Mouse (Mus musculus): ENCODE measurements around the gene Hecw2. TPM values are rescaled to one million over a fixed set of nuclear protein-coding genes. Genes with fewer than 3 reads are reported as not detected.

Hecw2 gene
- total and polyA plus RNA-seq, 2 experiments from 2014 or later, result 4.6 to 15.4 TPM

GRCm38 (mm10) chr1:54118342-54118973, 76.5 kb downstream of the Hecw2 start:
- Histone ChIP-seq H3K4me1 (ENCODE audit: insufficient read depth) (peaks cover 7% of the 10 kb centered on the region; the same call in 1 of the 2 replicates), H3K9ac (no peak overlapping the region), H3K4me3 (ENCODE audit: low read depth, low read length) (no peak overlapping the region), H3K27ac (ENCODE audit: low read depth, low read length) (peak overlapping the region; percentile 35; the same call in 1 of the 2 replicates), H3K27me3 (ENCODE audit: insufficient read depth, low read length) (no peaks in the 10 kb centered on the region), H3K4me2 (ENCODE audit: low read depth) (no peak overlapping the region), H3K36me3 (ENCODE audit: insufficient read depth) (no peaks in the 10 kb centered on the region), H3K9me3 (ENCODE audit: low read length) (no peaks in the 10 kb centered on the region)
- ATAC-seq, result peak; percentile 40; the same call in 1 of the 2 replicates
- TF ChIP-seq CTCF (IDR thresholded peaks at IDR 0.05; ENCODE audit: low read depth), result no peak
- peak; percentile 8 for DNase-seq
- 55% methylated on average over 8 of the region's 8 CpGs for WGBS

- H3K4me1 ChIP-seq (ENCODE audit: insufficient read depth), result no peaks in the 10 kb centered on the region
- no peaks in the 10 kb centered on the region for H3K9me3 ChIP-seq (ENCODE audit: low read length)
- no peak for ATAC-seq
- 78% methylated on average over 8 of the region's 8 CpGs for WGBS
- H3K4me2 ChIP-seq (ENCODE audit: low read depth), result no peak overlapping the region
- H3K9ac ChIP-seq, result no peak overlapping the region
- no peaks in the 10 kb centered on the region for H3K36me3 ChIP-seq (ENCODE audit: insufficient read depth)
- no peak for DNase-seq
- TF ChIP-seq CTCF (IDR thresholded peaks at IDR 0.05; ENCODE audit: low read depth), result no peak
- no peak overlapping the region for H3K4me3 ChIP-seq (ENCODE audit: low read depth, low read length)
- no peaks in the 10 kb centered on the region for H3K27me3 ChIP-seq (ENCODE audit: insufficient read depth, low read length)
- no peak overlapping the region for H3K27ac ChIP-seq (ENCODE audit: low read depth, low read length)
These were observed 83.9 kb downstream of the Hecw2 start for GRCm38 (mm10) chr1:54110920-54111605.

GRCm38 (mm10) chr1:54109255-54109654, 85.7 kb downstream of the Hecw2 start:
- DNase-seq, result no peak
- 56% methylated on average over 5 of the region's 5 CpGs for WGBS
- H3K27me3 ChIP-seq (ENCODE audit: insufficient read depth, low read length), result no peaks in the 10 kb centered on the region
- no peak for ATAC-seq
- H3K27ac ChIP-seq (ENCODE audit: low read depth, low read length), result no peak overlapping the region
- no peak overlapping the region for H3K9ac ChIP-seq
- H3K4me3 ChIP-seq (ENCODE audit: low read depth, low read length), result no peak overlapping the region
- H3K36me3 ChIP-seq (ENCODE audit: insufficient read depth), result no peaks in the 10 kb centered on the region
- no peaks in the 10 kb centered on the region for H3K9me3 ChIP-seq (ENCODE audit: low read length)
- no peaks in the 10 kb centered on the region for H3K4me1 ChIP-seq (ENCODE audit: insufficient read depth)
- TF ChIP-seq CTCF (IDR thresholded peaks at IDR 0.05; ENCODE audit: low read depth), result no peak
- no peak overlapping the region for H3K4me2 ChIP-seq (ENCODE audit: low read depth)

GRCm38 (mm10) chr1:54106756-54107155, 88.2 kb downstream of the Hecw2 start:
- ATAC-seq, result no peak
- 87% methylated on average over 3 of the region's 3 CpGs for WGBS

GRCm38 (mm10) chr1:54079708-54080107, 115.3 kb downstream of the Hecw2 start:
- Histone ChIP-seq H3K27me3 (ENCODE audit: insufficient read depth, low read length) (no peaks in the 10 kb centered on the region), H3K9me3 (ENCODE audit: low read length) (no peaks in the 10 kb centered on the region), H3K4me2 (ENCODE audit: low read depth) (no peak overlapping the region), H3K4me3 (ENCODE audit: low read depth, low read length) (no peak overlapping the region), H3K36me3 (ENCODE audit: insufficient read depth) (no peaks in the 10 kb centered on the region), H3K4me1 (ENCODE audit: insufficient read depth) (no peaks in the 10 kb centered on the region), H3K9ac (no peak overlapping the region), H3K27ac (ENCODE audit: low read depth, low read length) (no peak overlapping the region)
- TF ChIP-seq CTCF (IDR thresholded peaks at IDR 0.05; ENCODE audit: low read depth), result no peak
- DNase-seq (no peak), ATAC-seq (no peak)
- 86% methylated on average over 3 of the region's 3 CpGs for WGBS

More at GRCm38 (mm10) chr1:54106756-54107155, 88.2 kb downstream of the Hecw2 start:
- Histone ChIP-seq H3K36me3 (ENCODE audit: insufficient read depth) (no peaks in the 10 kb centered on the region), H3K4me2 (ENCODE audit: low read depth) (no peak overlapping the region), H3K4me3 (ENCODE audit: low read depth, low read length) (no peak overlapping the region), H3K27me3 (ENCODE audit: insufficient read depth, low read length) (no peaks in the 10 kb centered on the region), H3K9me3 (ENCODE audit: low read length) (no peaks in the 10 kb centered on the region), H3K9ac (no peak overlapping the region), H3K4me1 (ENCODE audit: insufficient read depth) (no peaks in the 10 kb centered on the region), H3K27ac (ENCODE audit: low read depth, low read length) (no peak overlapping the region)
- no peak for DNase-seq
- no peak for TF ChIP-seq CTCF (IDR thresholded peaks at IDR 0.05; ENCODE audit: low read depth)

GRCm38 (mm10) chr1:54074456-54074855, 120.5 kb downstream of the Hecw2 start:
- no peaks in the 10 kb centered on the region for H3K4me1 ChIP-seq (ENCODE audit: insufficient read depth)
- H3K27ac ChIP-seq (ENCODE audit: low read depth, low read length), result no peak overlapping the region
- DNase-seq (no peak), ATAC-seq (no peak)
- H3K36me3 ChIP-seq (ENCODE audit: insufficient read depth), result no peaks in the 10 kb centered on the region
- no peaks in the 10 kb centered on the region for H3K27me3 ChIP-seq (ENCODE audit: insufficient read depth, low read length)
- H3K4me2 ChIP-seq (ENCODE audit: low read depth), result no peak overlapping the region
- no peak overlapping the region for H3K9ac ChIP-seq
- TF ChIP-seq CTCF (IDR thresholded peaks at IDR 0.05; ENCODE audit: low read depth), result no peak
- WGBS, result 62% methylated on average over 1 of the region's 1 CpGs
- no peaks in the 10 kb centered on the region for H3K9me3 ChIP-seq (ENCODE audit: low read length)
- no peak overlapping the region for H3K4me3 ChIP-seq (ENCODE audit: low read depth, low read length)

- ATAC-seq (no peak), DNase-seq (no peak)
- 93% methylated on average over 2 of the region's 2 CpGs for WGBS
- Histone ChIP-seq H3K9me3 (ENCODE audit: low read length) (no peaks in the 10 kb centered on the region), H3K9ac (no peak overlapping the region), H3K27me3 (ENCODE audit: insufficient read depth, low read length) (no peaks in the 10 kb centered on the region), H3K4me1 (ENCODE audit: insufficient read depth) (peaks cover 6% of the 10 kb centered on the region; the same call in 1 of the 2 replicates), H3K4me2 (ENCODE audit: low read depth) (no peak overlapping the region), H3K36me3 (ENCODE audit: insufficient read depth) (no peaks in the 10 kb centered on the region), H3K27ac (ENCODE audit: low read depth, low read length) (no peak overlapping the region), H3K4me3 (ENCODE audit: low read depth, low read length) (no peak overlapping the region)
- no peak for TF ChIP-seq CTCF (IDR thresholded peaks at IDR 0.05; ENCODE audit: low read depth)
These were observed 124.8 kb downstream of the Hecw2 start for GRCm38 (mm10) chr1:54070121-54070520.
